Mouse (Mus musculus) right cerebral cortex, postnatal 4 days (tissue): Measurements from ENCODE around the gene Tal1.

Experiments
- DNase-seq: peaks from one replicate; pipeline ENCODE4 v3.0.0-alpha.2; 2022

Gene Tal1

DNA sequence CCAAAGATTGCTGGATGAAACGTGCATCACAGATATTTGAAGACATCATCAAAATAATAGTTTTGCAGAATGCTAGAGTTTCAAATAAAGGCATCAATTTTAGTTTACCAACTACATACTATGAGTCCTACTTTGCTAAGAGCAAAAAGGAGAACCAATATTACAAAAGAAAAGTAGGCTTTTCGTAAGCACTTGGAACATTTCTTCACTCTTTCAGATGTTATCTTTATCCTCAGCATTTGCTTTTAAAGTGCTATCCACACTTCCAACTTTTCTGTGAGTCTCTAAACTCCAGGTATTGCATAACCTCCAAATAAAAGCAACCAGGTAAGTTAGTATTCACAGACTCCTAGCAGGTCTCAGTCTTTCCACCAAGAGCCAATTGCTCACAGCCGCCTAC lies 63.4 kb downstream of the Tal1 start:
- no peak for DNase-seq

DNA sequence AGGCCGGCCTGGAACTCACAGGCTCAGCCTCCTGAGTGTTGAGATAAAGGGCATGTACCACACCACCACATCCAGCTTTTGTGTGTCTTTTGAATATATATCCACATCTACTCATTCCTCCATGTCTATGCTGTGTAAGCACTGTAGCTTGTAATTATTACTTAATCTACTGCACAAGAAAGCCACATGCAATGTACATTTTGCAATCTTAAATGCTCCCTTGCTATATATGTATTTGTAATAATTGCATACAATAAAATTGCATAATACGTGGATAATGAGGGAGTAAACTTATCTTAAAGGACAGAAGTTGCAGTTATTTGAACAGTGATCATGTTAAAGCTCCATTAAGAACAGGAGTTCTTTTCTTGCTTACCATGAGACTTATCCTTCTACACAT lies 64.9 kb downstream of the Tal1 start:
- DNase-seq: no peak
